Mouse (Mus musculus) stomach, postnatal 0 days (tissue): ENCODE measurements around the gene Unc119.

Experiments
- CTCF ChIP-seq: IDR thresholded peaks from 2 replicates; pipeline ENCODE4 v1.5.1; 2016; ENCODE audit warnings: antibody characterized with exemption, low read depth, mild to moderate bottlenecking, moderate library complexity
- EP300 ChIP-seq: optimal IDR thresholded peaks from 2 replicates; pipeline ENCODE3; 2016; ENCODE audit warnings: antibody characterized with exemption

DNA sequence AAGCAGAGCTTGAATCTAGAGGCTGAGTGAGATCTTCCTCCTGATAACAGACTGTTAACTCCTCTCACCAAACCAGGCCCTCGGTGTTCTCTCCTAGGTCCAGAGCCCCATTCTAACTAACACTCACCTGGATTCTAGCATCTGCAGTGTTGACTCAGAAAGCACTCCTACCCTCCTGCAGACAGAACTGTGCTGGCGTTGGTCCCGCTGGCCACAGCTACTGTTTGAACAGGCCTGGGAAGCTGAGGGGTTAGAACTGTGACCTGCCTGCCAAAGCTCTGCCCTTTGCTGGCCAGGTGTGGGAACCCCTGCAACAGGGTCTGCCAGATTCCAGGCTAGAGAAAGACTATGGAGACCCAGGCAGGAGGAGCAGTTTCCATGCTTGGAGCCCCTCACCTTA, 49.4 kb downstream of the Unc119 start:
- TF ChIP-seq CTCF (no peak), EP300 (no peak)
